Mouse (Mus musculus) lung, adult 2 months (tissue): Measurements from ENCODE around the gene Camta1.

Source experiments
- CTCF ChIP-seq: fragments of 200-500 bp; IDR thresholded peaks from 2 replicates; pipeline ENCODE4 v1.5.1; 2011; ENCODE audit warnings: mild to moderate bottlenecking, low read length, control low read depth; ENCODE audit not compliant: insufficient read depth
- POLR2A ChIP-seq: fragments of 200-500 bp; IDR thresholded peaks from 2 replicates; pipeline ENCODE4 v1.6.1; 2011; ENCODE audit warnings: low read depth, mild to moderate bottlenecking, control low read depth, low read length, borderline replicate concordance; ENCODE audit errors: extremely low read depth

DNA sequence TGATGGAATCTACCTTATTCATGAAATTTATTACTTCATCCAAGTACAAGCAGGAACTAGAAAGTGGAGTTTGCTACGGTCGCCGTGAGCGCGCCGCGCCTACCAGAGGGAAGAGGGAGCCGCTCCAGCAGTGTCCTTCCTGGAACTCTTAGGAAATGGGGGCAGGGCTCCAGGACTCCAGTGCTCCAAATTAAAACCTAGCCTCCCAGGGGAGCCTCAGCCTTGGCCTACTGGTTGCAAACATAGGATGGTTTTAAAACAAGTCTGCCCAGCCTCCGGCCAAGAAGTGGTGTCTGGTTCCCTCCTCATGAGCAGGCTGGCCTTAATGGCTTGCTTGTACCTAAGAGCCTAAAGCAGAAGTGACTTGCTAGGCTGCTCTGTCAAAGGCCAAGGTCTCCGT is 108.4 kb downstream of the Camta1 start:
- no peak for TF ChIP-seq POLR2A
- TF ChIP-seq CTCF = no peak
